Mouse (Mus musculus) stomach, embryonic 15.5 days (tissue): ENCODE data around the gene Sycn. TPM values are rescaled to one million over a fixed set of nuclear protein-coding genes. Genes with fewer than 3 reads are reported as not detected.
"Not testable (repeated sequence)": the region's sequence is repeated elsewhere in the genome, so short reads cannot be mapped to it uniquely, and the experiment has no call there.

ENCODE experiments used
- ATAC-seq: fragments of 200-750 bp; cut with Nextera tagmentation; 2 replicates; pipeline ENCODE4 v1.8.0; 2017; ENCODE audit warnings: low read depth, moderate number of reproducible peaks, moderate TSS enrichment; ENCODE audit not compliant: insufficient read depth, low FRiP score
- H3K27ac ChIP-seq: fragments of 300-500 bp; sonication (generic); 2 replicates; pipeline ENCODE4 v1.5.1; 2015; ENCODE audit warnings: mild to moderate bottlenecking, inconsistent platforms
- H3K27me3 ChIP-seq: fragments of 300-500 bp; sonication (generic); replicated peaks from 2 replicates; pipeline ENCODE4 v1.6.1; 2015; ENCODE audit warnings: inconsistent platforms
- H3K36me3 ChIP-seq: fragments of 300-500 bp; sonication (generic); 2 replicates; pipeline ENCODE4 v1.6.1; 2015; ENCODE audit warnings: inconsistent platforms
- H3K4me1 ChIP-seq: fragments of 300-500 bp; sonication (generic); 2 replicates; pipeline ENCODE4 v1.6.1; 2015; ENCODE audit warnings: inconsistent platforms
- H3K4me2 ChIP-seq: fragments of 300-500 bp; sonication (generic); 2 replicates; pipeline ENCODE4 v1.6.1; 2015; ENCODE audit warnings: mild to moderate bottlenecking, inconsistent platforms
- H3K4me3 ChIP-seq: fragments of 300-500 bp; sonication (generic); replicated peaks from 2 replicates; pipeline ENCODE4 v1.5.1; 2015; ENCODE audit warnings: inconsistent platforms
- H3K9ac ChIP-seq: fragments of 300-500 bp; sonication (generic); 2 replicates; pipeline ENCODE4 v1.6.1; 2015; ENCODE audit warnings: inconsistent platforms
- H3K9me3 ChIP-seq: fragments of 300-500 bp; sonication (generic); 2 replicates; pipeline ENCODE4 v1.6.1; 2016; ENCODE audit warnings: inconsistent platforms
- WGBS: fragments of 180-500 bp; shearing (Covaris S2); methylation state at CpG from one replicate; pipeline ENCODE4 v1.1.7; 2015; 5-methylcytosine and 5-hydroxymethylcytosine counted together
- polyA plus RNA-seq: library from polyadenylated mRNA; unstranded; fragments of >200 nt; fragmentation: Nextera tagmentation; extraction: Ambion mirVana; gene quantifications from 2 replicates; pipeline ENCODE4 v1.2.1, GENCODE M21; 2015

The Sycn gene
- polyA plus RNA-seq: 103 and 114 TPM in 2 replicates

DNA sequence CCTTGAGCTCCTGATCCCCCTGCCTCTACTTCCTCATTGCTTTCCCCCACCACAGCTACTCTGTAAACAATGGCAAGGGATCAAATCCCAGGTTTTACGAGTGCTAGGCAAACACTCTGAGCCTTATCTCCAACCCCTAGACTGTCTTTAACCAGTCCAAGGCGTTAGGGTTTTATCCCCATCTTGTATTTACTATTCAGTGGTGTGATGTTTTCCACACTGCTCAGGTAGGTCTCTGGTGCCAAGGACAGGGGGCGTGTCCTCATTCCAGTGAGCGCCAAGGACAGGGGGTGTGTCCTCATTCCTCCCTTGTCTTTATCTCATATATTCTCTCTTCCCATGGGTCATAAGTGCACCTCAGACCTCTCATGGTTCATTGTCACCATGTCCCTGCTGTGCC lies at the start of gene Sycn:
Sycn (plus strand) TSS at position 360 of the 400 bp plus-strand sequence.
- 58% methylated on average over 4 of the region's 4 CpGs for WGBS
- H3K27ac ChIP-seq: peak within 1 kb of the TSS; percentile 3; the same call in 1 of the 2 replicates
- ATAC-seq: no peak

DNA sequence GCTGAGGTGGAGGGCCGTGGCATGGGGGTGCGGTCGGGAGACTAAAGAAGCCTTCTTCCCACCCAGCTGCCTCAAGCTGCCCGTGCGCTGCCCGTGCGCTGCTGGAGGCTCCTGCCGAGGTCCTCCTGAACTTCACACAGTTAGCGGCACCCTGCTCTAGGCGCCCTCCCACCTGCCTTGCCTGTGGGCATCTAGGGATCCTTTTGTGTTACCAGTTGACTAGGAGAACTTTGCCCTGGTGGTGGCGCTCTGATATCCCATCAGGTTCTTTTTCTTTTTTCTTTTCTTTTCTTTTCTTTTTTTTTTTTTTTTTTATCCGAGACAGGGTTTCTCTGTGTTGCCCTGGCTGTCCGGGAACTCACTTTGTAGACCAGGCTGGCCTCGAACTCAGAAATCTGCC lies 49.8 kb upstream of the Sycn start:
- Histone ChIP-seq H3K9me3 (no peaks in the 10 kb centered on the region), H3K36me3 (no peaks in the 10 kb centered on the region), H3K27me3 (no peaks in the 10 kb centered on the region), H3K9ac (no peak overlapping the region), H3K4me2 (peak overlapping the region; percentile 42), H3K27ac (no peak overlapping the region), H3K4me1 (peaks cover 15% of the 10 kb centered on the region), H3K4me3 (0 out of 2 replicates have a peak overlapping the region, but pooled peaks have one; percentile 4)
- WGBS: 31% methylated on average over 14 of the region's 14 CpGs
- ATAC-seq: no peak

More for the DNA sequence above, at the start of gene Sycn:
- no peak within 1 kb of the TSS for H3K4me2 ChIP-seq
- no peak within 1 kb of the TSS; the same call in 1 of the 2 replicates for H3K9ac ChIP-seq
- no peaks in the 10 kb centered on the region for H3K9me3 ChIP-seq
- peaks cover 10% of the 10 kb centered on the region; the same call in 1 of the 2 replicates for H3K27me3 ChIP-seq
- H3K36me3 ChIP-seq: no peaks in the 10 kb centered on the region
- 0 out of 2 replicates have a peak, but pooled peaks cover 9% of the 10 kb centered on the region for H3K4me1 ChIP-seq
- no peak within 1 kb of the TSS for H3K4me3 ChIP-seq

DNA sequence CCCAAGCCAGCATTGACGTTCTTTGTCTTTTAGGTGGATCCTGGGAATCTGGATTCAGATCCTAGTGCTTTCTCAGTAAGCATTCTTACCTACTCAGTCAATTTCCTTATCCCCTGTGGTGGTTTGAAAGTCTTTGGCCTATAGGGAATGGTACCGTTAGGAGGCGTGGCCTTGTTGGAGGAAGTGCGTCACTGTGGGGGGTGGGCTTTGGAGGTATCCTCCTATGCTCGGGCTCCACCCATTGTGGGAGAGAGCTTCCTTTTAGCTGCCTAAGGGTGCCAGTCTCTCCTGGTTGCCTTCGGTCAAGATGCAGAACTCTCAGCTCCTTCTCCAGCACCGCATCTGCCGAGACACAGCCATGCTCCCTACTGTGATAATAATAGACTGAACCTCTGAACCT lies 48.4 kb upstream of the Sycn start:
- WGBS: 85% methylated on average over 8 of the region's 8 CpGs
- Histone ChIP-seq H3K9me3 (no peaks in the 10 kb centered on the region), H3K27me3 (no peaks in the 10 kb centered on the region), H3K9ac (no peak overlapping the region), H3K4me1 (peaks cover 14% of the 10 kb centered on the region), H3K36me3 (no peaks in the 10 kb centered on the region), H3K4me2 (no peak overlapping the region), H3K27ac (no peak overlapping the region), H3K4me3 (no peak overlapping the region)
- ATAC-seq: no peak

DNA sequence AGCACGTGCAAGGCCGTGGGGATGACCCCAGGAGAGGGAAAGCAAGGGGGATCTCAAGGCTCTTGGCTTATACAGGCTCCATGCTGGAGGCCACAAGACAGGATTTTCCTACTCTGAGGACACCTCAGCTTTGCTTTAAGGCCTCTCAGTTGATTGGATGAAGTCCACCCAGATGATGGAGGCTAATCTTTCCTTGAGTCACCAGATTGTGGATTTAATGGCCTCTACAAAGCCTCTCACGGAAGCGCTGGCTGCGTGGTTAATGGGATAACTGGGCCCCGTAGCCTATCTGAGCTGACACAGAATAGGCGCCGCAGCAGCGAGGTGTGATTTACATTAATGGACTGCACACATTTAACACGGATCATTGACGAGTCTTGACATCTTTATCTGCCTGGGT lies 45.3 kb upstream of the Sycn start:
- 69% methylated on average over 11 of the region's 11 CpGs for WGBS
- no peak for ATAC-seq

DNA sequence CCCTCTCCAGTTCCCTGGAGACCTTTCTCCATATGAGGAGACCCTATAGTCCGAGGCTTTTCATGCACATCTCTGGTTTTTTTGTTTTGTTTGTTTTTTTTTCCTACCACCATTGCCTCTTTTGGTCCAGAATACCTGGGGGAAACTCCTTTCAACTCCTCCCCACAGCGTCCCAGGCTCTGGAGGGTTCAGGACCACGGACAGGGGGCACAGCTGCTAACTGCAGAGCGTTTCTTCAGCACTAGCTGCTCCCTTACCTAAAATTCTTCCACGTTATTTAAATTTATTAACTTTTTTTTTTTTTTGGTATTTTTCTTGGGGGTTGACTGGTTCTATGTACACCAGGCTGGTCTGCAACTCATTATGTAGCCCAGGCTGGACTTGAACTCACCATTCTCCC lies 35.1 kb upstream of the Sycn start:
- Histone ChIP-seq H3K4me2 (no peak overlapping the region), H3K9ac (no peak overlapping the region), H3K4me1 (0 out of 2 replicates have a peak, but pooled peaks cover 2% of the 10 kb centered on the region), H3K36me3 (no peaks in the 10 kb centered on the region), H3K9me3 (no peaks in the 10 kb centered on the region), H3K4me3 (no peak overlapping the region), H3K27ac (no peak overlapping the region), H3K27me3 (no peaks in the 10 kb centered on the region)
- ATAC-seq: no peak
- WGBS: 7% methylated on average over 5 of the region's 5 CpGs

More for the DNA sequence above, 45.3 kb upstream of the Sycn start:
- Histone ChIP-seq H3K9me3 (no peaks in the 10 kb centered on the region), H3K4me1 (peaks cover 3% of the 10 kb centered on the region; the same call in 1 of the 2 replicates), H3K9ac (no peak overlapping the region), H3K4me3 (no peak overlapping the region), H3K36me3 (no peaks in the 10 kb centered on the region), H3K27me3 (no peaks in the 10 kb centered on the region), H3K27ac (no peak overlapping the region), H3K4me2 (no peak overlapping the region)

DNA sequence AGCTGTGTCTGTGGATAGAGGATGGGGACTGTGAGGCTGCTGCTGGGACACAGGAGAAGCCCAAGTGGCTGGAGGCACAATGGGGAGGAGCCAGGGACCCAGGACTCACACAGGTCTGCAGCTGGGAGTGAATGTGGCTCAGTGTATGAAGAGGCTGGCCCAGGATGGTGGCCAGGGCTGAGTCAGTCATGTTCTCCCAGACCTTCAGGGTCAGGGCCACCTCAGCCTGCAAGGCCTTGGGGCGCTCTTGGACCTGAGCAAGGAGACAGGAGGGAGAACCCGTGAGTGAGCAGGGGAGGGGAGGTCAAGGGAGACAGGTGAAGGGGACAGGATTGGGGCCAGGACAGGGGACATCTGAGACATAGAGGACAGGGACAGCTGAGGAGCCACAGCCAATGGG lies 31.6 kb upstream of the Sycn start:
- 67% methylated on average over 2 of the region's 2 CpGs for WGBS
- not testable (repeated sequence) for ATAC-seq, H3K36me3 ChIP-seq, H3K4me3 ChIP-seq, H3K9ac ChIP-seq, H3K4me2 ChIP-seq, H3K27me3 ChIP-seq, H3K27ac ChIP-seq, H3K4me1 ChIP-seq, H3K9me3 ChIP-seq

DNA sequence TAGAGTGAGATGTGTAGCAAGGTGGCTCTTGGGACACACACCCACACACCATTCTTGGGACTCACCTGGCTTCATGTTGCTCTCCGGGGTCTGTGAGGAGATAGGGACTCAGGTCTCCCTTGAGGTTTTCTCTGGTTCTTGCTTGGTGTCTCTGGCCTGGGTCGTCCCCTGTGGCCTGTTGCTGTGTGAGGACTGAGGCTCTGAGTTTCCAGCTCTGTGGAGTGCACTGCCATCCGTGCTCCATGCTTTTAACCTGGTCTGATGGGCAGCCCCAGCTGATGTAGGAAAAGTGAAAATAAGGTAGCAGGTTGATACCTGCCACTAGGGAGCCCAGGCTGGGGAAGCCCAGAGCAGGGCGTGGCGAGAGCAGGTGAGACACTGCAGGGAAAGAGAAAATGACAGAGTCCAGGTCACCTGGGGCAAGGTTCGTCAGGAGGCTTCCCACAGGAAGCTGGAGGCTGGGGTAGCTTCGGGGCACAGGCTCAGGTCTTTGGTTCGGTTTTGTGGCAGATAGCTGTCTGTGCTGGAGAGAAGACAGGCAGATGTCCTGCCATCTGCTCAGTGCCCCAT lies 30.2 kb upstream of the Sycn start, which contains the start of gene Ifnl2:
Ifnl2 (minus strand) TSS at position 51 of the 570 bp plus-strand sequence.
- H3K4me1 ChIP-seq, ATAC-seq, H3K36me3 ChIP-seq, H3K27me3 ChIP-seq, H3K9me3 ChIP-seq, H3K4me2 ChIP-seq, H3K9ac ChIP-seq, H3K27ac ChIP-seq, H3K4me3 ChIP-seq: not testable (repeated sequence)
- WGBS: 45% methylated on average over 8 of the region's 8 CpGs

DNA sequence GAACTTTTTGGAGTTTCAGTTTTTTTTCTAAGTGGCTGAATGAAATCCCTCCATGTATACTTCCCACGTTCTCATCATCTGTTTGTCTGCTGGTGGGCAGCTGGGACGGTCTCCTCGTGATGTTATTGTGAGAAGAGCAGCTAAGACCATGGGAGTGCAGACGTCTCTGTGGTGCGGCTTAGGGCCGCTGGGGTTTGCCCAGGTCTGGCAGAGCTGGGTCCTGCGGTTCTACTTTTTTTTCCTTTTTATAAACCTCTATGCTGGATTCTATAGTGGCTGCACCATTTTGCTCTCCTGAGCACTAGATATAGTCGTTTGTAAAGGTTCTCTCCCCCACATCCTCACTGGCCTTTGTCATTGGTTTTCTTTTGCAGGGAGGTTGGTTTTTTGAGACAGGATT lies 29.2 kb upstream of the Sycn start:
- Histone ChIP-seq H3K4me1 (no peaks in the 10 kb centered on the region), H3K9ac (no peak overlapping the region), H3K27me3 (no peaks in the 10 kb centered on the region), H3K4me3 (no peak overlapping the region), H3K4me2 (no peak overlapping the region), H3K36me3 (no peaks in the 10 kb centered on the region), H3K9me3 (no peaks in the 10 kb centered on the region), H3K27ac (no peak overlapping the region)
- no peak for ATAC-seq
- 66% methylated on average over 8 of the region's 8 CpGs for WGBS

DNA sequence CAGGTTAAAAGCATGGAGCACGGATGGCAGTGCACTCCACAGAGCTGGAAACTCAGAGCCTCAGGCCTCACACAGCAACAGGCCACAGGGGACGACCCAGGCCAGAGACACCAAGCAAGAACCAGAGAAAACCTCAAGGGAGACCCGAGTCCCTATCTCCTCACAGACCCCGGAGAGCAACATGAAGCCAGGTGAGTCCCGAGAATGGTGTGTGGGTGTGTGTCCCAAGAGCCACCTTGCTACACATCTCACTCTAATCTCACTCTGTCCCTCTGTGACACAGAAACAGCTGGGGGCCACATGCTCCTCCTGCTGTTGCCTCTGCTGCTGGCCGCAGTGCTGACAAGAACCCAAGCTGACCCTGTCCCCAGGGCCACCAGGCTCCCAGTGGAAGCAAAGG lies 18.1 kb upstream of the Sycn start, which contains the start of gene Ifnl3:
Ifnl3 (plus strand) TSS at position 301 of the 400 bp plus-strand sequence.
- H3K4me2 ChIP-seq, H3K4me3 ChIP-seq, H3K27ac ChIP-seq, H3K9me3 ChIP-seq, H3K36me3 ChIP-seq, H3K4me1 ChIP-seq, H3K9ac ChIP-seq, H3K27me3 ChIP-seq, ATAC-seq: not testable (repeated sequence)
- 60% methylated on average over 5 of the region's 6 CpGs for WGBS

DNA sequence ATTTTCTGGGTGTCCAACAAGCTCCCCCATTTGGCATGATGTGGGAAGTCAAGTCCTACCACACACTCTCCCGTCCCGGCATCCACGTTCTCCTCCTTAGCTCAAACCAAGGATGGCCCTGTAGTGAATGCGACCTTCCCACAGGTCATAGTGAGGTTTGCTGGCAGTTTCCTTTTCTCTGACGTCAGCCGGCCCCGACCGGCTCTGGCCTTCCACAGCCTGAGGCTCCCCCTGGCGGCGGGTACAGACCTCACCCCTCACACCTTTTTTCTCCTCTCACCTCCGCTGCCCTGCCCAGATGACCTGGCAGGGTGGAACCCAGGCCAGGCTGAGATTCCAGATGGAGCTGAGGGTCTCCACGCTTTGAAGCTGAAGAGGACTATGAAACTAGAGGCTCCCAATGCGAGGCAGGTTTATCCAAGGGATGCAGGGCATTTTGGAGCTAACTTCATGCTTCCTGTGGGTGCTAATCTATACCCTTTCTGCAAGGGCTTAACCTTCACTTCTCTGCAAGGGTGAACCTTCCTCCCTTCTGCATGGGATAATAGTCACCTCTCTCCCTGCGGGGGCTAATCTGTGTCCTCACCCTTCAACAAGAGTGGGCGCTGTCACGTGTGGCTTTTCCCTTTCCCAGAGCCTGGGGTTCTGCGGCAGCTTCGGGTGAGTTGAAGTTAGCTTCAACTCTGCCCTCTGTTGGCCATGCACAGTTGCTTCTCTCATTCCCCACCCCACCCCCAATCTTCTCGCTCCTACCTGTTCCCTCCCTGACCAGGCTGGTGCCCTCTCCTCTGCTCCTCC lies 12.6 kb upstream of the Sycn start:
- Histone ChIP-seq H3K36me3 (no peaks in the 10 kb centered on the region), H3K9ac (no peak overlapping the region), H3K27ac (no peak overlapping the region), H3K27me3 (no peaks in the 10 kb centered on the region), H3K4me2 (no peak overlapping the region), H3K4me1 (0 out of 2 replicates have a peak, but pooled peaks cover 3% of the 10 kb centered on the region), H3K4me3 (no peak overlapping the region), H3K9me3 (no peaks in the 10 kb centered on the region)
- ATAC-seq: peak; percentile 36; the same call in 1 of the 2 replicates
- WGBS: 6% methylated on average over 19 of the region's 19 CpGs

DNA sequence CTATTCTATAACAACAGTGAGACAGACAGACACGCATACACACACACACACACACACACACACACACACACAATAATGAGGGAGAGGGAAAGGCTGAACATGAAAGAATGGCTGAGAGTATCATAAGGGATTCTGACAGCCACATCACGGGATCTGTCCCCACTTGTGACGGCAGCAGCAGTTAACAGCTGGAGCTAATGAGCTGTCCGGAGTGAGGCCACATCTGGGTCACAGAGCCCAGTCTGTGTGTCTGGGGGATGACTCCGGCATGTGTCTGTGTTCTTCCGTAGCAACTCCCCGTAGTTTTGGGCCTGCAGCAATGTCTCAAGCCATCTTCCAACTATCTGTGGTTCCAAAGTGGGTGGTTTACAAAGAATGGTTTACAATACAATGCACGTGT lies 8.7 kb upstream of the Sycn start:
- no peaks in the 10 kb centered on the region for H3K27me3 ChIP-seq
- H3K27ac ChIP-seq: no peak overlapping the region
- no peak overlapping the region for H3K9ac ChIP-seq
- H3K4me2 ChIP-seq: no peak overlapping the region
- no peaks in the 10 kb centered on the region for H3K36me3 ChIP-seq
- H3K9me3 ChIP-seq: no peaks in the 10 kb centered on the region
- ATAC-seq: no peak
- H3K4me3 ChIP-seq: no peak overlapping the region
- H3K4me1 ChIP-seq: 0 out of 2 replicates have a peak, but pooled peaks cover 3% of the 10 kb centered on the region
- 64% methylated on average over 8 of the region's 8 CpGs for WGBS

DNA sequence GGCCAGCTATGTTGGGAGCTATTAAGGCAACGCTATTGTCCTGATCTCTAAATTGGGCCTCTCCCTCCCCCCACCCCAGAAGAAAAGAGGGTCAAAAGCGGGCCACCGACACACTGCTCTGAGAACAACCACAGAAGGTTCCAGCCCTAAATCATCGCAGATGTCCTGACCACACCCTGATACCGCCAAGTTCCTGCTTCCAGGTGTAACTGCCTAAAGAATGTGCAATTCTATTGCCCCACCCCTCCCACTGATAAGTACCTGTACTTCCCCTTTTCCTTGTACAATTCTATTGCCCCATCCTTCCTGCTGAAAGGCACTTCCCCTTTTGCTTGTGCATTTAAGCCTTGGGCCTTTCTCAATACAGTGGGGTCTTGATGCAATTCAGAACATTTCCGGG lies 1.8 kb upstream of the Sycn start:
- H3K36me3 ChIP-seq, H3K27me3 ChIP-seq, ATAC-seq, H3K4me3 ChIP-seq, H3K4me2 ChIP-seq, H3K9me3 ChIP-seq, H3K4me1 ChIP-seq, H3K9ac ChIP-seq, H3K27ac ChIP-seq: not testable (repeated sequence)
- WGBS: 85% methylated on average over 6 of the region's 6 CpGs
